Mouse (Mus musculus): ENCODE measurements around the gene Btg4.
A peak's percentile ranks its signal among the peaks of the same experiment; 100 is the strongest.
"Not testable (repeated sequence)": the region's sequence is repeated elsewhere in the genome, so short reads cannot be mapped to it uniquely, and the experiment has no call there.

The Btg4 gene

DNA sequence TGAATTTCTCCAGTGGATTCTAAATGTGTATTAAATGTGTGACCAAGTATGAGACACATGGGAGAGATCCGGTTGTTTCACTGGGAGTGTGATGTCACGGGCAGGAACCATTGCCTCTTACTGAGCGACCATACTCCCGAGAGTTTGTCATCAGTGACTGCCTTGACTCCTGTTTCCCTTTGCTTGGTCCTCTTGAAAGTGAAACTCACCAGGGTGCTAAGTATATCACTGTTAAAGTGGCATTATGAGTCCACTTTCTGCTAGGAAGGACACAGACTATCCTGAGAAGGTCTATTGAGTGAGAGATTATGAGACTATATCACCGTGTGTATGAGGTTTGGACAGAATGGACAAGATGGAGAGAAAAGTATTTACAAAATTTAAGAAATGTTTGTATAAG lies 20.9 kb downstream of the Btg4 start:
- DNase-seq (ENCODE audit: low spot score in 2 of 2) = no peak

GRCm38 (mm10) chr9:51093697-51094096 lies 33.0 kb downstream of the Btg4 start:
- DNase-seq (ENCODE audit: low spot score in 2 of 2) = no peak

DNA sequence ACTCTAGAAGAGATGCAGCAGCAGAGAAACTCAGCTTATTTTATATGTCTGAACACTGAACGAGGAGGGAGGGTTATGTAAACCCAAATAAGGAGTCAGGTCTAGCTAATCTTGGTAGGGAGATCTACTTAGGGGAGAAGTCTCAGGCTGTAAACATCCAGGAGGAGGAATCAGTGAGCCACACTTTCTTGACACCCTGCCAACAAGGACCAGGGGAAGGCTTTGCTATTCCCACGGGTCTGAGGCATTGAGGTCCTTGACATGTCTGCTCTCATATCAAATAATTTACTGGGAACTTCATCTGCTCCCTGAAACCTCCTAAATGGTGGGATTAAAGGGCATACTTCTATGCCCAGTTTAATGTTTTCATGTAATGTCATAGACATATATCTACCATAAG lies 35.6 kb downstream of the Btg4 start:
- DNase-seq (ENCODE audit: low spot score in 2 of 2) = no peak

DNA sequence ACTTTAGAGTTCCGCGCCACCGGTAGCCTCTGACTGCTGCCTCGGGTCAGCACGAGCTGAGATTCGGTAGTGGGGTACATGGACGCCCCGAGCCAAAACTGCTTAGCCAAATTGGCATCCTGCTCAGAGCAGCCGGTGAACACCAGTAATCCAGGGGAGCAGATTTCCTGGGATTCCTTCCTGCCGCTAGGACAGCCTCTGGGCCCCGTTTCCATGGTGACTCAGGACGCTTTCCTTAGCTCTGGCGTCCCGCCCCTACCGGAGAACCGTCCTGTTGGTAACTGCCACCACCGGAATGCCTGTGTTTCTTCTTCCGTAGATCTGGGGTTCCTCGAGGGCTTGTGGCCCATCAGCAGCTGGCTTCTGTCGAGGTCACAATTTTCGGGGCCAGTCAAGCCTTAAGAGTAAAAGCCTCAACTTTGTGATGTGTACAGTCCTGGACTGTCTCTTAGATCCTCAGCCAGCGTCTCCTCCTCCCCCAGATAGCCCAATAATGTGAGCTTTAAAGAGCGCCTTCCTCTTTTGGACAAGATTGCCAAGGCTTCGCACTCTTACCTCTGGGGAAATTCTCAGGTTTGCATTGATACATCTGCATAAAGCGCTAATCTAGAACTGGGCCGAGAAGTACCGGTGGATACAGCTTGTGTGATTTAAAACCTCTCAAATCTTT lies 41.2 kb downstream of the Btg4 start, which contains the start of gene 4833427G06Rik:
4833427G06Rik (minus strand) TSS at position 323 of the 670 bp plus-strand sequence.
- DNase-seq (ENCODE audit: low spot score in 2 of 2) = peak in 1 of 2 experiments; percentile 12

DNA sequence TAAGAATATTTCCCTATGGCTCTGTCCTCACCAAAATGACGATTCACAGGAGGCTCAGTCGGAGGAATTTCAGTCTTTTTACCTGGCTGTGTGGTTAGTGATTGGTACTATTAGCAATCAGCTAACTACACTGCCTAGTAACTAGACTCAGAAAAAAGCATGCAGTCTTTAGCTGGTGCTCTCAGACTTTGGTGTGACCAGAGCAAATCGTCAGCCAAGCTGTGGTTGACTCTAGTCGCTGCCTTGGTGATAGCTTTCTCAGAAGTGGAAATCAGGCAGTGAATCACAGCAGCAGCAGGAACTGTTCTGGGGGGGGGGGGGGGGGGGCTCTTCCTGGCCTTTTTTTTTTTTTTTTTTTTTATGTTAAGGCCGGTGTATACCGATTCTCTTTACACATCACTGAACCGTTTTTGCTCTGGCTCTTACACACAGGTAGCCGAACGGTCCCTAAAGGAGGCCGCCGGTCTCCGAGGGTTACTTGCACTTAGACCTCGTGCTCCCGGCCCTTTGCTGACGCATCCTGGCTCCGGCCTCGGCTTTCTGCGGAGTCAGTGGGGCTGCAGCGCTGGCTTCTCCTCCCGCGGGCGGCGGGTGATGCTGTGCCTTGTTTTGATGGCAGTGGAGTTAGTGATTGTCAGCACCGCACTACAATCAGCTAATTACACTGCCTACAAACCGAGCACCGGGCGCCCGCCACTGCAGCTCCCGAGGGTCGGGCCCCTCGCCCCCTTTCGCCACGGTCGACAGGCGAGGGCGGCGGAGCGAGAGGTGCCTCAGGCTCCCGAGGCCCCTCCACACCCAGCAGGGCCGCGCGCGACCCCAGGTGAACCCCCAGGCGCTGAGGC lies 42.5 kb downstream of the Btg4 start:
- DNase-seq (ENCODE audit: low spot score in 2 of 2) = peak in 1 of 2 experiments; percentile 21

DNA sequence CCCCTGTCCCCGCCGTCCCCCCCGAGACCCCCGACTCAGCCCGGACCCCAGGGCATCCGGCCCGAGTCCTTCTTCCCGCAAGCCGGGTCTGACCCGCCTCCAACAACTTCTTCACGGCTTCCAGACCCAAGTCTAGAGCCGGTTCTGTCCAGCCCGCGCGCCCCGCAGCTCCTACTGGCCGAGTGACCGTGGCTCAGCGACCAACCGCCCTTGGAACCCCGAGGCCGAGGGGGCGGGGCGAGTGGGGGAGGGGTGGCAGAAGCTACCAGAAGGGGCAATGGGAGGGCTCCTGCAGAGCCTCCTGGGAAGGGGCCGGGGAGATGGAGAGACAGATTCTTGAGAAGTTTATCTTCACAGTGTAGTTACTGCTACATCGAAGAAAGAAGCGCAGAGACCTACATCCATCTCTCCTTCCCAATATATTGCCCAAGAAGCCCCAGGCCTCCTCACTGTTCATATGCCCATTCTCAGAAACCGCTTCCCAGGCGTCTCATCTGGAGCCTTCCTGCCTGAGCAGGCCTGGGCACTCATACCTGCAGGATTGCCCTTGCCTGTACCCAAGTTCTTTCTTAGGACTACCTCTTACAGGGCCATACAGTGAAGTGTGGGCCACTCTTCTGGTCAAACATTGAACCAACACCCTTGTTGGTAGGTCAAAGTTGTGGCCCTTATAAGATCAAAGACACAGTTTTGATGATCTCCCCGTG lies 43.3 kb downstream of the Btg4 start:
- peak in 1 of 2 experiments; percentile 17 for DNase-seq (ENCODE audit: low spot score in 2 of 2)

DNA sequence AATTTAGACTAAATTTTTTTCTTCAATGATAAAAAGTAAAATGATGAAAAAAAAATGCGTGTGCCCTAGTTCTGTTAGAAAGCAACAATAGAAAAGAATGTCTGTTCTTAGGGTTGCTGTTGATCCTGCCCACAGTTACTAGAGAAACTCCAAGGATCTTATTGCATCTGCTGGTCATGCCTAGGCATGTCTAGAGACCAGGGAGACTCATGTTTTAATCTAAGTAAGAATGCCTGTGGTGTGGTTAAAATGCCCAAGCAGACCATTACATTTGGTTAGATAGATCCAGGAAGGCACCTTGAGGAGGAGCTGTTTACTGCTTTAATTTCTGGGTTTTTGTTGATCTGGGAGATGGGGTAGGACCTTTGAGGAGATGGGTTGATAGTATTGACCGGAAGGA lies 45.0 kb downstream of the Btg4 start:
- no peak for DNase-seq (ENCODE audit: low spot score in 2 of 2)

- no peak for DNase-seq (ENCODE audit: low spot score in 2 of 2)
These were observed 54.1 kb downstream of the Btg4 start for GRCm38 (mm10) chr9:51114767-51115166.

- peak in 1 of 2 experiments; percentile 50 for DNase-seq (ENCODE audit: low spot score in 2 of 2)
These were observed 76.3 kb downstream of the Btg4 start for GRCm38 (mm10) chr9:51136985-51137384.

DNA sequence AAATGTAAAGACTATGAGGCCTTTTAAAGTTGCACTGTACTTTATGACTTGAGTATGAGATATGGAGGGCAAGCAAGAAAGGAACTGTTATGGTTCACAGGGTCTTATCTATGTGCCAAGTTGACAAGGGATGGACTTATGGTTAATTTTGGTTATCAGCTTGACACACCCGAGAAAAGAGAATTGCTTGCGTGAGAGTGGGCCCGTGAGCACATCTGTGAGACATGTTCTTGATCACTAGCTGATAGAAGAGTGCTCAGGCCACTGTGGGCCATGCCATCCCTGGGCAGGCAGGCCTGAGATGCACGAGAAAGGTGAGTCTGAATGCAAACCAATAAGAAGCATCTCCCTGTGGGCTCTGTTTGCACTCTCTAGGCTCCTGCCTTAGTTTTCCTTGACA lies 76.7 kb downstream of the Btg4 start:
- DNase-seq (ENCODE audit: low spot score in 2 of 2) = no peak

GRCm38 (mm10) chr9:51137836-51138235 lies 77.1 kb downstream of the Btg4 start:
- no peak for DNase-seq (ENCODE audit: low spot score in 2 of 2)

- no peak for DNase-seq (ENCODE audit: low spot score in 2 of 2)
These were observed 77.6 kb downstream of the Btg4 start for GRCm38 (mm10) chr9:51138301-51138700.

- not testable (repeated sequence) for DNase-seq (ENCODE audit: low spot score in 2 of 2)
These were observed 78.7 kb downstream of the Btg4 start for GRCm38 (mm10) chr9:51139401-51139800.

DNA sequence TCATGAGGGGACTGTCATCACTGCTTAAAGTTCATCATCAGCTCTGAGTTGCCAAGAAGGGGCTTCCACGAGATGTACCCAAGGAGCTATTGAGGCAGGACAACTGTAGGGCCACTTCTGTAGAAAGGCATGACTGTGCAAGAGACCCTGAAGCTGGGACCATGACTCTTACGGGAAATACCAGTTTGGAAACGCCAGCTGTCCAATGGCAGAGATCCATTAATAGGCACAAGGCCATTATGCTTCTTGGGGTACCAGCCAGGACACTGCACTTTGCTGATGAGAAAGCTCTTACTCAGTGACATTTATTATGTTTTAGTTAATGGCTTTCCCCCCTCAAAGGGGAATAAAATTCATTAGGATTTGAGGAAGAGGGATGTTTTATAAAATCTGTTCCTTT lies 80.0 kb downstream of the Btg4 start:
- DNase-seq (ENCODE audit: low spot score in 2 of 2) = no peak

DNA sequence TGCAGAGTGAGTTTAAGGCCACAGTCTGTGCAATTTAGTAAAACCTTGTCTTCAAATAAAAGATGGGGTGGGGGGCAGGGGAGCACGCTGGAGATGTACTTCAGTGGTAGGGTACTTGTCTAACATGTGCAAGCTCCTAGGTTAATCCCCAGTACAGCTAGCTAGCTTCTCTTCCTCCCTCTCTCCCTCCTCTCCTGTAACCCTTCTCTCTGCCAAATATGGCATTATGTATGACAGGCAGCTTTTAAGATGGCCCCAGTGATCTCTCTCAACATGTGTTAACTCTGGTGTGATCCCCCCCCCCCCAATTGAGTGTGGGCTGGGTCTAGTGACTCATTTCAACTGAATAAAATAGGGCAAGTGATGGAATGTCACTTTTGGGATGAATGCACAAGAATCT lies 82.7 kb downstream of the Btg4 start:
- DNase-seq (ENCODE audit: low spot score in 2 of 2) = no peak

DNA sequence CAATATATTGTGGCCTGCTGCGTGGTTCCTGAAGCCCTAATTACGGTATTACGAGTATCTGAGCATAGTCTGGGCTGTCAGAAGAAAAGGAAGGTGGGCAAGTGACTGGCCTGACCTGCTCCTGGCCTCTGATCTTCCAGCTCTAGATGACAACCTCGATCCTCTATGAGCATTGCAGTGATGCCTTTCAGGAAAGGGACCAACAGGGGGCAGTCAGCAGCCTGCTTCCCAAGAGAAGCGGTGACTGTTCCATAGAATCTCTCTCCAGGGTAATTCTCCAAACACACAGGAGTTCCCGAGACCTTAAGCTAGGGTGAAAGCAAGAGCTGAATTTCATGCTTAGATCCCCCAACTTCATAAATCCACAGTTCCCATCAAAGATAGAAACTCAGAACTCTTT lies 83.5 kb downstream of the Btg4 start:
- DNase-seq (ENCODE audit: low spot score in 2 of 2) = no peak

DNA sequence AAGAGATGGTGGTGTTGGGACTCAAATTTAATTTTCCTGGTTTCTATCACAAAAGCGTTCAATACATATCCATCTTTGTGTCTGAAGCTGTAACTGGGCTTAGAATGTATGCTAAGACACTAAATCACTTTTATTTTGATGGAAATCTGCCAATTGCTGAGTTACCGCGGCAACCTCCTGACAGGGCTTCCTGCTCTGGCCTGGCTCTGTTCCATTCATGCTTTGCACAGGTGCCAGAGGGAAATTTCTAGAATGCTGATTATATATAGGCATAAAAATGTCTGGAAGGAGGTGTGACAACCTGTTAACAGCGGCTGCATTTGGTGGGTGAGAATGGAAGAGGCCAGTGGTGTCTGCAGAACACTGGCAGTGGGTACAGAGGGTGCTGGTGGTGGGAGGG lies 85.8 kb downstream of the Btg4 start:
- no peak for DNase-seq (ENCODE audit: low spot score in 2 of 2)

GRCm38 (mm10) chr9:51147294-51147693 lies 86.6 kb downstream of the Btg4 start:
- DNase-seq (ENCODE audit: low spot score in 2 of 2) = no peak

DNA sequence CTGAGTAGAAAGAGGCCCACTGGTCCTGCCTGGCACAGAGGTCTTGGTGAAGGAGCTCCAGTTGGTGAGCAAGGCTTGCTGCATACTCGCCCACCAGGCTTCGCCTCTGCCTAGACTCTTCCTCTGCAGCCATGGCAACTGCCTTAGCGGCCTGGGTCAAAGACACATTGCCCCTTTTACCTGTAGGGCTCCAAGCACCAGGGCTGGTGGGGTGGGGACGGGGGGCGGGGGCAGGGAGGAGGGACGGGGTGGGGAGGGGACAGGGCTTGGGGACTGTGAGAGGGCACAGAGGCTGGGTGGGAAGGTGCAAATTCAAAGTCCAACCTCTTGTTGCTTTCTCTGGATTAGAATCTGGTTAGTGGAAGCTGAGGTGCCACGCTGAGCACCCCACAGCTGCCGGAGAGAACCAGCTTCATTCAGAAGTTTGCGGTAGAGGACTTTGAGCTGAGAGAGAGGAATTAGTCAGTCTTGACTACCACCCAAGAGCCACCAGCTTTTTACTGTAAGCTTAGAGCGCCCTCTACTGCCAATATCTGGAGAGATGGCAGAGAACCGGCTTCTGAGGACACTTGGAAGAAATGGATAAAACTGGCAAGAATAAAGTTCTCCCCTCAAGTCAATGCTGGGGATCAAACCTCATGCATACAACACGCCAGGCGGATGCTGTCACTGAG lies 91.5 kb downstream of the Btg4 start:
- peak in 1 of 2 experiments; percentile 58 for DNase-seq (ENCODE audit: low spot score in 2 of 2)

- DNase-seq (ENCODE audit: low spot score in 2 of 2) = peak; percentile 51 to 80
These were observed 101.2 kb downstream of the Btg4 start for GRCm38 (mm10) chr9:51161771-51162388.

GRCm38 (mm10) chr9:51163989-51164388 lies 103.3 kb downstream of the Btg4 start:
- no peak for DNase-seq (ENCODE audit: low spot score in 2 of 2)
